Mouse (Mus musculus): ENCODE measurements around the gene Epn2.
"Not testable (repeated sequence)": the region's sequence is repeated elsewhere in the genome, so short reads cannot be mapped to it uniquely, and the experiment has no call there.

The Epn2 gene

GRCm38 (mm10) chr11:61592061-61592460, 12.6 kb upstream of the Epn2 start:
- no peak for DNase-seq (ENCODE audit: low spot score)

- no peak for DNase-seq (ENCODE audit: low spot score)
Measured at GRCm38 (mm10) chr11:61590516-61591213, 11.2 kb upstream of the Epn2 start.

- DNase-seq (ENCODE audit: low spot score): no peak
Measured at GRCm38 (mm10) chr11:61585421-61585820, 5.9 kb upstream of the Epn2 start.

- no peak for DNase-seq (ENCODE audit: low spot score)
Measured at GRCm38 (mm10) chr11:61584830-61585229, 5.3 kb upstream of the Epn2 start.

GRCm38 (mm10) chr11:61584096-61584495, 4.6 kb upstream of the Epn2 start:
- DNase-seq (ENCODE audit: low spot score): no peak

GRCm38 (mm10) chr11:61582808-61583207, 3.3 kb upstream of the Epn2 start:
- DNase-seq (ENCODE audit: low spot score): not testable (repeated sequence)

- DNase-seq (ENCODE audit: low spot score): no peak
Measured at GRCm38 (mm10) chr11:61579878-61580381, 443 bp upstream of the Epn2 start.

GRCm38 (mm10) chr11:61578541-61578982, 925 bp downstream of the Epn2 start:
- no peak for DNase-seq (ENCODE audit: low spot score)

GRCm38 (mm10) chr11:61577991-61578390, 1.5 kb downstream of the Epn2 start:
- DNase-seq (ENCODE audit: low spot score): no peak

GRCm38 (mm10) chr11:61577349-61577748, 2.1 kb downstream of the Epn2 start:
- DNase-seq (ENCODE audit: low spot score): no peak

- no peak for DNase-seq (ENCODE audit: low spot score)
Measured at GRCm38 (mm10) chr11:61573266-61573665, 6.2 kb downstream of the Epn2 start.

GRCm38 (mm10) chr11:61571225-61571624, 8.3 kb downstream of the Epn2 start:
- no peak for DNase-seq (ENCODE audit: low spot score)

- DNase-seq (ENCODE audit: low spot score): no peak
Measured at GRCm38 (mm10) chr11:61569671-61570070, 9.8 kb downstream of the Epn2 start.

- DNase-seq (ENCODE audit: low spot score): no peak
Measured at GRCm38 (mm10) chr11:61564566-61564965, 14.9 kb downstream of the Epn2 start.

- no peak for DNase-seq (ENCODE audit: low spot score)
Measured at GRCm38 (mm10) chr11:61563939-61564338, 15.5 kb downstream of the Epn2 start.

- no peak for DNase-seq (ENCODE audit: low spot score)
Measured at GRCm38 (mm10) chr11:61562421-61562820, 17.1 kb downstream of the Epn2 start.

GRCm38 (mm10) chr11:61559572-61559971, 19.9 kb downstream of the Epn2 start:
- DNase-seq (ENCODE audit: low spot score): no peak

- DNase-seq (ENCODE audit: low spot score): no peak
Measured at GRCm38 (mm10) chr11:61553015-61553754, 26.3 kb downstream of the Epn2 start.

- DNase-seq (ENCODE audit: low spot score): no peak
Measured at GRCm38 (mm10) chr11:61550631-61551030, 28.9 kb downstream of the Epn2 start.

- DNase-seq (ENCODE audit: low spot score): no peak
Measured at GRCm38 (mm10) chr11:61547710-61548109, 31.8 kb downstream of the Epn2 start.

- DNase-seq (ENCODE audit: low spot score): no peak
Measured at GRCm38 (mm10) chr11:61546452-61546851, 33.0 kb downstream of the Epn2 start.

- DNase-seq (ENCODE audit: low spot score): no peak
Measured at GRCm38 (mm10) chr11:61545586-61545985, 33.9 kb downstream of the Epn2 start.

- DNase-seq (ENCODE audit: low spot score): no peak
Measured at GRCm38 (mm10) chr11:61541106-61541505, 38.4 kb downstream of the Epn2 start.

All from layer of hippocampus, adult 9-10 months (tissue).